Mouse (Mus musculus) small intestine, adult 2 months (tissue): ENCODE measurements around the gene Med28.

ENCODE experiments used
- CTCF ChIP-seq: fragments of 200-500 bp; IDR thresholded peaks from 2 replicates; pipeline ENCODE4 v1.5.1; 2012; ENCODE audit warnings: low read depth, mild to moderate bottlenecking, control low read depth, inconsistent platforms, low read length, moderate library complexity, mixed read lengths; ENCODE audit not compliant: insufficient replicate concordance, insufficient read length; ENCODE audit errors: extremely low read depth
- POLR2A ChIP-seq: fragments of 200-500 bp; IDR thresholded peaks from 2 replicates; pipeline ENCODE4 v1.6.1; 2012; ENCODE audit warnings: low read depth, mild to moderate bottlenecking, control low read depth, inconsistent platforms, low read length, moderate library complexity

DNA sequence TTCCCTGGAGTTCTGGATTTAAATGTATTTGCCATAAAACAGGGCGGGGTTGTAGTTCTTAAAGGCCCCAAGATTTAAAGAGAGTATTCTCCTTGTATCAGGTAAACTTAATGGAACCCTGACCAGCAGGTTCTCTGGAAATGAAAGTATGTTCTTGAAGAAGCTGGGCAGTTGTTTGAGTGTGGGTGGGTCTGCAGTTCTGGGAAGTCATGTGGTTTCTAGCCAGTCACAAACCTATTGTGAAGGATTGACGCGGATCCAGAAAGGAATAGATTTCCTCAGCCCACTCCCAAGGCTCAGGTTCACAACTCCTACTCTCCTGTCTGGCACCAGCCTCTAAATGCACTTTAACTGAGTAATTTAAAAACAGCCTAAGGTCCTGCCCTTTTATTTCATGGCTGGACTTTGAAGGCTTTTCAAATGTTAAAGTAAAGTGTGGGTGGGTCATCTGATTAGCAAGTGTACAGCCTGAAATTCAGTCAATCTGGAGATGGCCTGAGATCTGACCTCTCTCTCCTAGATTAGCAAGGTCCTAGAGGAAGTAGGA, 24.5 kb upstream of the Med28 start:
- TF ChIP-seq CTCF (no peak), POLR2A (no peak)
